Mouse (Mus musculus) myocyte (in vitro differentiated cells): Measurements from ENCODE around the gene Dntt. TPM values are rescaled to one million over a fixed set of nuclear protein-coding genes. Genes with fewer than 3 reads are reported as not detected.

Experiments
- H3K27me3 ChIP-seq: one replicate; pipeline ENCODE4 v1.6.1; 2011; ENCODE audit not compliant: control insufficient read depth, insufficient read depth, insufficient read length
- H3K36me3 ChIP-seq: one replicate; pipeline ENCODE4 v1.6.1; 2011; ENCODE audit not compliant: control insufficient read depth, insufficient read depth
- H3K4me2 ChIP-seq: one replicate; pipeline ENCODE4 v1.6.1; 2011; ENCODE audit warnings: low read depth, control low read depth
- H3K4me3 ChIP-seq: one replicate; pipeline ENCODE4 v1.5.1; 2011; ENCODE audit warnings: mild to moderate bottlenecking, control low read depth, moderate library complexity
- H3K79me2 ChIP-seq: one replicate; pipeline ENCODE4 v1.6.1; 2011; ENCODE audit not compliant: control insufficient read depth, insufficient read depth
- H3ac ChIP-seq: one replicate; pipeline ENCODE4 v1.6.1; 2011; ENCODE audit not compliant: control insufficient read depth, insufficient read length
- CEBPB ChIP-seq: IDR thresholded peaks from 2 replicates; pipeline ENCODE4 v1.6.1; 2011; ENCODE audit warnings: mild to moderate bottlenecking, moderate library complexity; ENCODE audit not compliant: poor library complexity, insufficient read depth, severe bottlenecking
- E2F4 ChIP-seq: IDR thresholded peaks from one replicate; pipeline ENCODE4 v1.6.1; 2011; ENCODE audit warnings: mild to moderate bottlenecking, control low read depth, moderate library complexity; ENCODE audit not compliant: insufficient read depth
- MAX ChIP-seq: IDR thresholded peaks from one replicate; pipeline ENCODE4 v1.6.1; 2011; ENCODE audit warnings: low read depth, mild to moderate bottlenecking, control low read depth
- MYOD1 ChIP-seq, 3 experiments: IDR thresholded peaks; one replicate each; pipeline ENCODE4 v1.6.1; 2011; ENCODE audit warnings: control low read depth in 2 of 3, low read depth in 2 of 3, mild to moderate bottlenecking in 2 of 3, moderate library complexity in 1 of 3; ENCODE audit not compliant: insufficient read length in 2 of 3, control insufficient read depth in 1 of 3
- MYOG ChIP-seq, 3 experiments: IDR thresholded peaks; one replicate each; pipeline ENCODE4 v1.6.1; 2011; ENCODE audit warnings: control low read depth in 2 of 3, low read depth in 2 of 3, mild to moderate bottlenecking in 2 of 3; ENCODE audit not compliant: insufficient read length in 2 of 3, control insufficient read depth in 1 of 3, insufficient read depth in 1 of 3
- POLR2A ChIP-seq: IDR thresholded peaks from one replicate; pipeline ENCODE4 v1.6.1; 2011; ENCODE audit warnings: low read depth, mild to moderate bottlenecking, control low read depth, moderate library complexity; ENCODE audit not compliant: insufficient read length
- POLR2AphosphoS2 ChIP-seq: IDR thresholded peaks from one replicate; pipeline ENCODE4 v1.6.1; 2011; ENCODE audit warnings: low read depth, control low read depth; ENCODE audit not compliant: insufficient read length
- REST ChIP-seq: IDR thresholded peaks from one replicate; pipeline ENCODE4 v1.6.1; 2011; ENCODE audit warnings: mild to moderate bottlenecking, control low read depth, moderate library complexity; ENCODE audit not compliant: insufficient read depth, insufficient read length
- SRF ChIP-seq: IDR thresholded peaks from one replicate; pipeline ENCODE4 v1.6.1; 2011; ENCODE audit warnings: low read depth; ENCODE audit not compliant: control insufficient read depth, insufficient read length
- TCF12 ChIP-seq: IDR thresholded peaks from one replicate; pipeline ENCODE4 v1.6.1; 2011; ENCODE audit warnings: mild to moderate bottlenecking, control low read depth; ENCODE audit not compliant: poor library complexity, insufficient read depth, severe bottlenecking
- TCF3 ChIP-seq: IDR thresholded peaks from one replicate; pipeline ENCODE4 v1.6.1; 2011; ENCODE audit warnings: low read depth, control low read depth; ENCODE audit not compliant: insufficient read length
- USF1 ChIP-seq: IDR thresholded peaks from one replicate; pipeline ENCODE4 v1.6.1; 2011; ENCODE audit warnings: low read depth, mild to moderate bottlenecking, control low read depth, moderate library complexity
- polyA plus RNA-seq: library from polyadenylated mRNA; unstranded; fragments of >200 nt; fragmentation: generic; extraction: Trizol; gene quantifications from one replicate; pipeline ENCODE4 v1.2.1, GENCODE M21; 2012; ENCODE audit warnings: missing spikeins

Dntt gene
- polyA plus RNA-seq, 1 experiment, result 0.02 TPM

DNA sequence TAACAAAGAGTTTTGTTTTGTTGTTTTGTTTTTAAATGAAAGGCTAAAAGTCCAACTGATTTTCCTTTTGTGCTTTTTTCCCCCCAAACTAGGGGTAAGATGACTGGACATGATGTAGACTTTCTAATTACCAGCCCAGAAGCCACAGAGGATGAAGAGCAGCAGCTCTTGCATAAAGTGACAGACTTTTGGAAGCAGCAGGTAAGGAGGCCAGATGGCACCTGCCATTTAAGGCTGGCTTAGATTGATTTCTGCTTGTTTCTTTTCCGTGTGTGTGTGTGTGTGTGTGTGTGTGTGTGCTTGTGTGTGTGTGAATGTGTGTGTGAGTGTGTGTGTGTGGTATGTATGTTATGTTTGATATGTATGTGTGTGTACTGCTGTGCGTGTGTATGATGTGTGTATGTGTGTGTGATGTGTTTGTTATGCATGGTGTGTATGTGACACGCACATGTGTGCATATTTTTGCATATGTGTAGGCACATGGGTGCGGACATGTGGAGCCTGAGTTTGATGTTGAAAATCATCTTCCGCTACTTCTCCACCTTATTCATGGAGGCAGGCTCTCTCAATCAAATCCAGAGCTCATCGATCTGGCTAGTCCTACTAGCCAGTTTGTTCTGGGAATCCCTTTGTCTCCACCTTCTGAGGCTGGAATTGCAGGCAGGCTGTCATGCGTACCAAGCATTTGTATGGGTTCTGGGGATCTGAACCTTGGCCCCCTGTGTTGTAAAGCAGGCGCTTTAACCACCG lies 18.5 kb downstream of the Dntt start:
- Histone ChIP-seq H3K36me3 (no peaks in the 10 kb centered on the region), H3K4me2 (no peak overlapping the region), H3K4me3 (no peak overlapping the region), H3K27me3 (peaks cover 3% of the 10 kb centered on the region), H3K79me2 (no peaks in the 10 kb centered on the region), H3ac (no peak overlapping the region)
- no peak for TF ChIP-seq REST
- no peak for TF ChIP-seq TCF12
- no peak for TF ChIP-seq POLR2AphosphoS2
- TF ChIP-seq SRF, result no peak
- no peak for TF ChIP-seq MAX
- no peak for TF ChIP-seq MYOG (IDR thresholded peaks at IDR 0.05; ENCODE audit: control insufficient read depth in 1 of 3, insufficient read depth in 1 of 3, insufficient read length in 2 of 3, low read depth in 2 of 3)
- TF ChIP-seq MYOD1 (IDR thresholded peaks at IDR 0.05; ENCODE audit: control insufficient read depth in 1 of 3, insufficient read length in 2 of 3, low read depth in 2 of 3), result no peak
- TF ChIP-seq POLR2A, result no peak
- no peak for TF ChIP-seq CEBPB
- no peak for TF ChIP-seq E2F4
- no peak for TF ChIP-seq USF1

DNA sequence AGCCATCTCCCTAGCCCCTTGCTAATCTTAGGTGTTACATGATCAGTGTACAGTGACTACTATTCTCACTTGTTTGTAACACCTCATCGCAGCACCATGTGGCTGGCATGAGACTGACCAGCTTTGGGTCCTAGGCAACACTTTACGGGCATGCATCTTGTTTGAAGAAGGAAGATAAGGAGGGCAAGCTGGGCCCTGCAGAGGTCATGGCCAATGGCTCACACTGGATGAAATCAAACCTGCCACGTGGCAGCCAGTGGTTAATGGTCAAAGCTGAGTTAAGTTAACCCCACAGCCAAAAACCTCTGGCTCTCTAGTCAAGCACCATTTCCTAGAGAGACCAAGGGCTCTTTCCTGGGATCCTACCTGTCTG lies 19.1 kb downstream of the Dntt start:
- Histone ChIP-seq H3K4me2 (no peak overlapping the region), H3K79me2 (no peaks in the 10 kb centered on the region), H3ac (no peak overlapping the region), H3K36me3 (no peaks in the 10 kb centered on the region), H3K27me3 (peaks cover 3% of the 10 kb centered on the region), H3K4me3 (no peak overlapping the region)
- TF ChIP-seq SRF (no peak), E2F4 (no peak), MAX (no peak), MYOG (IDR thresholded peaks at IDR 0.05; ENCODE audit: control insufficient read depth in 1 of 3, insufficient read depth in 1 of 3, insufficient read length in 2 of 3, low read depth in 2 of 3) (no peak), USF1 (no peak), POLR2A (no peak), MYOD1 (IDR thresholded peaks at IDR 0.05; ENCODE audit: control insufficient read depth in 1 of 3, insufficient read length in 2 of 3, low read depth in 2 of 3) (no peak), CEBPB (no peak), POLR2AphosphoS2 (no peak), REST (no peak)

GRCm38 (mm10) chr19:41051714-41052113 lies 22.6 kb downstream of the Dntt start:
- no peaks in the 10 kb centered on the region for H3K79me2 ChIP-seq
- TF ChIP-seq TCF12 (no peak), E2F4 (no peak), POLR2A (no peak), POLR2AphosphoS2 (no peak), SRF (no peak), MYOD1 (IDR thresholded peaks at IDR 0.05; ENCODE audit: control insufficient read depth in 1 of 3, insufficient read length in 2 of 3, low read depth in 2 of 3) (no peak), CEBPB (no peak), TCF3 (no peak), MAX (no peak), REST (no peak), MYOG (IDR thresholded peaks at IDR 0.05; ENCODE audit: control insufficient read depth in 1 of 3, insufficient read depth in 1 of 3, insufficient read length in 2 of 3, low read depth in 2 of 3) (no peak), USF1 (no peak)
- H3K4me3 ChIP-seq, result no peak overlapping the region

GRCm38 (mm10) chr19:41052247-41052646 lies 23.2 kb downstream of the Dntt start:
- Histone ChIP-seq H3K27me3 (peaks cover 4% of the 10 kb centered on the region), H3K4me3 (no peak overlapping the region), H3K36me3 (no peaks in the 10 kb centered on the region), H3ac (no peak overlapping the region), H3K79me2 (no peaks in the 10 kb centered on the region), H3K4me2 (no peak overlapping the region)
- TF ChIP-seq E2F4, result no peak
- TF ChIP-seq MAX, result no peak
- no peak for TF ChIP-seq POLR2A
- TF ChIP-seq SRF, result no peak
- no peak for TF ChIP-seq TCF3
- TF ChIP-seq MYOD1 (IDR thresholded peaks at IDR 0.05; ENCODE audit: control insufficient read depth in 1 of 3, insufficient read length in 2 of 3, low read depth in 2 of 3), result no peak
- no peak for TF ChIP-seq REST
- TF ChIP-seq TCF12, result no peak
- no peak for TF ChIP-seq POLR2AphosphoS2
- TF ChIP-seq CEBPB, result no peak
- no peak for TF ChIP-seq USF1
- no peak for TF ChIP-seq MYOG (IDR thresholded peaks at IDR 0.05; ENCODE audit: control insufficient read depth in 1 of 3, insufficient read depth in 1 of 3, insufficient read length in 2 of 3, low read depth in 2 of 3)

More at GRCm38 (mm10) chr19:41051714-41052113, 22.6 kb downstream of the Dntt start:
- Histone ChIP-seq H3ac (no peak overlapping the region), H3K4me2 (no peak overlapping the region), H3K27me3 (no peaks in the 10 kb centered on the region), H3K36me3 (no peaks in the 10 kb centered on the region)
